Mouse (Mus musculus) intestine, embryonic 15.5 days (tissue): Measurements from ENCODE around the gene Ackr1. TPM values are rescaled to one million over a fixed set of nuclear protein-coding genes. Genes with fewer than 3 reads are reported as not detected.

Source experiments
- ATAC-seq: fragments of 200-750 bp; cut with Nextera tagmentation; 2 replicates; pipeline ENCODE4 v1.8.0; 2017; ENCODE audit warnings: moderate TSS enrichment, moderate library complexity
- H3K27ac ChIP-seq: fragments of 300-500 bp; sonication (generic); 2 replicates; pipeline ENCODE4 v1.5.1; 2015; ENCODE audit warnings: mild to moderate bottlenecking, inconsistent platforms
- H3K27me3 ChIP-seq: fragments of 300-500 bp; sonication (generic); replicated peaks from 2 replicates; pipeline ENCODE4 v1.6.1; 2015; ENCODE audit warnings: inconsistent platforms
- H3K36me3 ChIP-seq: fragments of 300-500 bp; sonication (generic); 2 replicates; pipeline ENCODE4 v1.6.1; 2015; ENCODE audit warnings: inconsistent platforms
- H3K4me1 ChIP-seq: fragments of 300-500 bp; sonication (generic); replicated peaks from 2 replicates; pipeline ENCODE4 v1.6.1; 2015; ENCODE audit warnings: inconsistent platforms
- H3K4me2 ChIP-seq: fragments of 300-500 bp; sonication (generic); replicated peaks from 2 replicates; pipeline ENCODE4 v1.6.1; 2015; ENCODE audit warnings: mild to moderate bottlenecking, inconsistent platforms
- H3K4me3 ChIP-seq: fragments of 300-500 bp; sonication (generic); replicated peaks from 2 replicates; pipeline ENCODE4 v1.5.1; 2015; ENCODE audit warnings: inconsistent platforms
- H3K9ac ChIP-seq: fragments of 300-500 bp; sonication (generic); 2 replicates; pipeline ENCODE4 v1.6.1; 2015; ENCODE audit warnings: inconsistent platforms
- H3K9me3 ChIP-seq: fragments of 300-500 bp; sonication (generic); 2 replicates; pipeline ENCODE4 v1.6.1; 2016; ENCODE audit warnings: inconsistent platforms
- WGBS: fragments of 180-500 bp; shearing (Covaris S2); methylation state at CpG from one replicate; pipeline ENCODE4 v1.1.7; 2015; 5-methylcytosine and 5-hydroxymethylcytosine counted together
- polyA plus RNA-seq: library from polyadenylated mRNA; unstranded; fragments of >200 nt; fragmentation: Nextera tagmentation; extraction: Ambion mirVana; gene quantifications from 2 replicates; pipeline ENCODE4 v1.2.1, GENCODE M21; 2015

Gene Ackr1
- polyA plus RNA-seq, 1 experiment from 2014 or later: 2.1 TPM

- no peak overlapping the region for H3K9ac ChIP-seq
- no peaks in the 10 kb centered on the region for H3K4me1 ChIP-seq
- H3K27me3 ChIP-seq: no peaks in the 10 kb centered on the region
- ATAC-seq: no peak
- H3K27ac ChIP-seq: no peak overlapping the region
- WGBS: 77% methylated on average over 1 of the region's 1 CpGs
- H3K9me3 ChIP-seq: no peaks in the 10 kb centered on the region
- H3K4me2 ChIP-seq: no peak overlapping the region
- no peak overlapping the region for H3K4me3 ChIP-seq
- H3K36me3 ChIP-seq: no peaks in the 10 kb centered on the region
Observed at GRCm38 (mm10) chr1:173342425-173342824, 8.9 kb upstream of the Ackr1 start.

GRCm38 (mm10) chr1:173339543-173339942, 6.0 kb upstream of the Ackr1 start:
- H3K36me3 ChIP-seq: no peaks in the 10 kb centered on the region
- H3K9me3 ChIP-seq: no peaks in the 10 kb centered on the region
- no peak overlapping the region for H3K27ac ChIP-seq
- ATAC-seq: peak; percentile 56; the same call in 1 of the 2 replicates
- H3K4me3 ChIP-seq: no peak overlapping the region
- 4% methylated on average over 2 of the region's 2 CpGs for WGBS
- no peaks in the 10 kb centered on the region for H3K4me1 ChIP-seq
- no peak overlapping the region for H3K9ac ChIP-seq
- H3K27me3 ChIP-seq: no peaks in the 10 kb centered on the region
- H3K4me2 ChIP-seq: no peak overlapping the region

- H3K27me3 ChIP-seq: no peaks in the 10 kb centered on the region
- 90% methylated on average over 10 of the region's 10 CpGs for WGBS
- H3K9me3 ChIP-seq: no peaks in the 10 kb centered on the region
- no peak overlapping the region for H3K9ac ChIP-seq
- H3K27ac ChIP-seq: no peak overlapping the region
- ATAC-seq: no peak
- H3K4me3 ChIP-seq: no peak overlapping the region
- no peaks in the 10 kb centered on the region for H3K4me1 ChIP-seq
- no peak overlapping the region for H3K4me2 ChIP-seq
- H3K36me3 ChIP-seq: no peaks in the 10 kb centered on the region
Observed at GRCm38 (mm10) chr1:173337008-173337407, 3.5 kb upstream of the Ackr1 start.

GRCm38 (mm10) chr1:173335903-173336302, 2.4 kb upstream of the Ackr1 start:
- Histone ChIP-seq H3K9me3 (no peaks in the 10 kb centered on the region), H3K4me1 (no peaks in the 10 kb centered on the region), H3K4me3 (no peak overlapping the region), H3K27ac (no peak overlapping the region), H3K27me3 (no peaks in the 10 kb centered on the region), H3K4me2 (no peak overlapping the region), H3K36me3 (no peaks in the 10 kb centered on the region), H3K9ac (no peak overlapping the region)
- WGBS: 45% methylated on average over 11 of the region's 11 CpGs
- no peak for ATAC-seq

GRCm38 (mm10) chr1:173332418-173332817, 1.1 kb downstream of the Ackr1 start:
- no peak for ATAC-seq
- Histone ChIP-seq H3K27ac (no peak overlapping the region), H3K36me3 (no peaks in the 10 kb centered on the region), H3K4me3 (no peak overlapping the region), H3K9me3 (no peaks in the 10 kb centered on the region), H3K4me1 (no peaks in the 10 kb centered on the region), H3K9ac (no peak overlapping the region), H3K27me3 (no peaks in the 10 kb centered on the region), H3K4me2 (no peak overlapping the region)
- 92% methylated on average over 5 of the region's 5 CpGs for WGBS

GRCm38 (mm10) chr1:173329743-173330142, 3.8 kb downstream of the Ackr1 start:
- no peaks in the 10 kb centered on the region for H3K36me3 ChIP-seq
- H3K27me3 ChIP-seq: no peaks in the 10 kb centered on the region
- no peaks in the 10 kb centered on the region for H3K4me1 ChIP-seq
- H3K4me2 ChIP-seq: no peak overlapping the region
- no peak overlapping the region for H3K27ac ChIP-seq
- H3K9me3 ChIP-seq: no peaks in the 10 kb centered on the region
- no peak for ATAC-seq
- H3K4me3 ChIP-seq: no peak overlapping the region
- no peak overlapping the region for H3K9ac ChIP-seq
- WGBS: 80% methylated on average over 5 of the region's 5 CpGs

GRCm38 (mm10) chr1:173329185-173329584, 4.4 kb downstream of the Ackr1 start:
- Histone ChIP-seq H3K4me3 (no peak overlapping the region), H3K4me1 (no peaks in the 10 kb centered on the region), H3K9me3 (no peaks in the 10 kb centered on the region), H3K9ac (no peak overlapping the region), H3K36me3 (no peaks in the 10 kb centered on the region), H3K27ac (no peak overlapping the region), H3K4me2 (no peak overlapping the region), H3K27me3 (no peaks in the 10 kb centered on the region)
- 34% methylated on average over 4 of the region's 4 CpGs for WGBS
- ATAC-seq: no peak

GRCm38 (mm10) chr1:173328446-173328845, 5.1 kb downstream of the Ackr1 start:
- Histone ChIP-seq H3K9me3 (no peaks in the 10 kb centered on the region), H3K4me2 (no peak overlapping the region), H3K36me3 (no peaks in the 10 kb centered on the region), H3K27me3 (no peaks in the 10 kb centered on the region), H3K4me1 (no peaks in the 10 kb centered on the region), H3K27ac (no peak overlapping the region), H3K9ac (no peak overlapping the region), H3K4me3 (no peak overlapping the region)
- WGBS: 78% methylated on average over 8 of the region's 8 CpGs
- no peak for ATAC-seq

- no peak overlapping the region for H3K9ac ChIP-seq
- H3K4me1 ChIP-seq: no peaks in the 10 kb centered on the region
- no peaks in the 10 kb centered on the region for H3K9me3 ChIP-seq
- no peak for ATAC-seq
- H3K4me3 ChIP-seq: no peak overlapping the region
- H3K36me3 ChIP-seq: no peaks in the 10 kb centered on the region
- H3K4me2 ChIP-seq: no peak overlapping the region
- H3K27ac ChIP-seq: no peak overlapping the region
- no peaks in the 10 kb centered on the region for H3K27me3 ChIP-seq
- WGBS: 63% methylated on average over 1 of the region's 1 CpGs
Observed at GRCm38 (mm10) chr1:173326552-173326951, 7.0 kb downstream of the Ackr1 start.

GRCm38 (mm10) chr1:173325395-173325794, 8.2 kb downstream of the Ackr1 start:
- H3K27me3 ChIP-seq: no peaks in the 10 kb centered on the region
- ATAC-seq: no peak
- H3K27ac ChIP-seq: no peak overlapping the region
- H3K4me2 ChIP-seq: no peak overlapping the region
- H3K4me1 ChIP-seq: no peaks in the 10 kb centered on the region
- H3K9me3 ChIP-seq: no peaks in the 10 kb centered on the region
- WGBS: 97% methylated on average over 1 of the region's 1 CpGs
- H3K4me3 ChIP-seq: no peak overlapping the region
- H3K36me3 ChIP-seq: no peaks in the 10 kb centered on the region
- H3K9ac ChIP-seq: no peak overlapping the region

- no peaks in the 10 kb centered on the region for H3K9me3 ChIP-seq
- no peak overlapping the region for H3K4me3 ChIP-seq
- WGBS: 70% methylated on average over 4 of the region's 4 CpGs
- H3K27ac ChIP-seq: no peak overlapping the region
- no peaks in the 10 kb centered on the region for H3K27me3 ChIP-seq
- H3K36me3 ChIP-seq: no peaks in the 10 kb centered on the region
- H3K9ac ChIP-seq: no peak overlapping the region
- H3K4me1 ChIP-seq: no peaks in the 10 kb centered on the region
- ATAC-seq: no peak
- no peak overlapping the region for H3K4me2 ChIP-seq
Observed at GRCm38 (mm10) chr1:173324961-173325360, 8.6 kb downstream of the Ackr1 start.

- H3K36me3 ChIP-seq: no peaks in the 10 kb centered on the region
- no peaks in the 10 kb centered on the region for H3K4me1 ChIP-seq
- H3K4me2 ChIP-seq: no peak overlapping the region
- no peak for ATAC-seq
- 26% methylated on average over 5 of the region's 5 CpGs for WGBS
- H3K27me3 ChIP-seq: no peaks in the 10 kb centered on the region
- H3K9me3 ChIP-seq: no peaks in the 10 kb centered on the region
- H3K27ac ChIP-seq: no peak overlapping the region
- no peak overlapping the region for H3K9ac ChIP-seq
- no peak overlapping the region for H3K4me3 ChIP-seq
Observed at GRCm38 (mm10) chr1:173323839-173324585, 9.5 kb downstream of the Ackr1 start.

- H3K27me3 ChIP-seq: no peaks in the 10 kb centered on the region
- no peak overlapping the region for H3K4me2 ChIP-seq
- no peaks in the 10 kb centered on the region for H3K36me3 ChIP-seq
- H3K9me3 ChIP-seq: no peaks in the 10 kb centered on the region
- no peaks in the 10 kb centered on the region for H3K4me1 ChIP-seq
- no peak overlapping the region for H3K4me3 ChIP-seq
- ATAC-seq: no peak
- H3K9ac ChIP-seq: no peak overlapping the region
- WGBS: 62% methylated on average over 6 of the region's 6 CpGs
- no peak overlapping the region for H3K27ac ChIP-seq
Observed at GRCm38 (mm10) chr1:173322249-173322627, 11.3 kb downstream of the Ackr1 start.
